ENCODE assay signal across 18 mouse cellular contexts in genomic region chr3:84118718-84119117, GRCm38 (mm10). TPM values are rescaled to one million over a fixed set of nuclear protein-coding genes. Genes with fewer than 3 reads are reported as not detected.
"Had no signal": no experiment of that assay in that cellular context is flagged by ENCODE, and none has a peak within 500 bp of the region (broad histone marks: within the 10 kb centered on the region; RNA-seq: fewer than 3 reads in every experiment).

No protein-coding gene starts in this region.

- H3K4me2 ChIP-seq: liver, embryonic 13.5 days; liver, embryonic 15.5 days; lung, embryonic 15.5 days; midbrain, embryonic 11.5 days; midbrain, embryonic 13.5 days; midbrain, embryonic 15.5 days; neural tube, embryonic 12.5 days; stomach, embryonic 15.5 days had no signal

- ATAC-seq: liver, postnatal 0 days; midbrain, embryonic 13.5 days; midbrain, embryonic 15.5 days had no signal

- H3K27me3 ChIP-seq: liver, embryonic 13.5 days; liver, embryonic 15.5 days; lung, embryonic 15.5 days; megakaryocyte, embryonic 14.5 days; midbrain, embryonic 13.5 days; midbrain, embryonic 15.5 days; neural tube, embryonic 12.5 days; stomach, embryonic 15.5 days had no signal

- H3K4me3 ChIP-seq: liver, embryonic 13.5 days; liver, embryonic 15.5 days; lung, embryonic 15.5 days; megakaryocyte, embryonic 14.5 days; midbrain, embryonic 13.5 days; midbrain, embryonic 15.5 days; neural tube, embryonic 12.5 days; stomach, embryonic 15.5 days had no signal

- H3K9me3 ChIP-seq: liver, embryonic 13.5 days; liver, embryonic 15.5 days; lung, embryonic 15.5 days; megakaryocyte, embryonic 14.5 days; midbrain, embryonic 13.5 days; midbrain, embryonic 15.5 days; neural tube, embryonic 12.5 days; stomach, embryonic 15.5 days had no signal

- H3K9ac ChIP-seq: liver, embryonic 13.5 days; liver, embryonic 15.5 days; liver, postnatal 0 days; lung, embryonic 15.5 days; midbrain, embryonic 13.5 days; midbrain, embryonic 15.5 days; neural tube, embryonic 12.5 days; stomach, embryonic 15.5 days had no signal

- H3K27ac ChIP-seq: liver, embryonic 13.5 days; liver, embryonic 15.5 days; lung, embryonic 15.5 days; macrophage; midbrain, embryonic 13.5 days; midbrain, embryonic 15.5 days; neural tube, embryonic 12.5 days; stomach, embryonic 15.5 days; stomach, postnatal 0 days had no signal

- H3K4me1 ChIP-seq: liver, embryonic 13.5 days; liver, embryonic 15.5 days; megakaryocyte, embryonic 14.5 days; midbrain, embryonic 13.5 days; midbrain, embryonic 15.5 days; neural tube, embryonic 12.5 days; stomach, embryonic 15.5 days had no signal

- H3K36me3 ChIP-seq: liver, embryonic 13.5 days; liver, embryonic 15.5 days; lung, embryonic 15.5 days; midbrain, embryonic 13.5 days; midbrain, embryonic 15.5 days; neural tube, embryonic 12.5 days; stomach, embryonic 15.5 days had no signal

- DNase-seq: liver, embryonic 13.5 days; liver, postnatal 0 days; right cerebral cortex, postnatal 14 days; thymus, adult 2 months; thymus, postnatal 25 days; thymus, postnatal 4 days had no signal

RNA-seq across cellular contexts. Expression of gene Gm6525, which starts 55.2 kb away (rescaled TPM):
- polyA plus RNA-seq: liver, embryonic 13.5 days; macrophage; spleen, adult 2 months; thymus, adult 2 months; urinary bladder, adult 2 months had no signal
